Mouse (Mus musculus): Measurements from ENCODE around the gene Npc2. TPM values are rescaled to one million over a fixed set of nuclear protein-coding genes. Genes with fewer than 3 reads are reported as not detected.

Npc2 gene
- polyA plus RNA-seq, 1 experiment: 179 TPM

- no peaks in the 10 kb centered on the region for H3K4me1 ChIP-seq (ENCODE audit: control insufficient read depth, insufficient read depth, low read length)
- H3K27me3 ChIP-seq (replicated peaks; ENCODE audit: control insufficient read depth, insufficient read depth, low read length): no peaks in the 10 kb centered on the region
- no peaks in the 10 kb centered on the region for H3K36me3 ChIP-seq (ENCODE audit: control insufficient read depth, insufficient read depth, low read length)
- no peak for DNase-seq
- H3K4me3 ChIP-seq (ENCODE audit: insufficient read depth, low read depth, low read length): no peak overlapping the region
- H3K27ac ChIP-seq (ENCODE audit: insufficient read depth, low read depth, low read length): no peak overlapping the region
- 73% methylated on average over 13 of the region's 13 CpGs for WGBS
- no peak for TF ChIP-seq CTCF (conservative IDR thresholded peaks at IDR 0.05; ENCODE audit: insufficient read depth, insufficient read length, low read depth, low read length)
- TF ChIP-seq POLR2A (IDR thresholded peaks at IDR 0.05; ENCODE audit: low read depth, low read length): no peak
Measured at GRCm38 (mm10) chr12:84733366-84733765, 39.6 kb downstream of the Npc2 start.

GRCm38 (mm10) chr12:84728421-84728820 lies 44.5 kb downstream of the Npc2 start:
- Histone ChIP-seq H3K27ac (ENCODE audit: insufficient read depth, low read depth, low read length) (no peak overlapping the region), H3K4me3 (ENCODE audit: insufficient read depth, low read depth, low read length) (no peak overlapping the region), H3K36me3 (ENCODE audit: control insufficient read depth, insufficient read depth, low read length) (no peaks in the 10 kb centered on the region), H3K27me3 (replicated peaks; ENCODE audit: control insufficient read depth, insufficient read depth, low read length) (no peaks in the 10 kb centered on the region), H3K4me1 (ENCODE audit: control insufficient read depth, insufficient read depth, low read length) (no peaks in the 10 kb centered on the region)
- no peak for DNase-seq
- WGBS: 88% methylated on average over 10 of the region's 10 CpGs
- no peak for TF ChIP-seq CTCF (conservative IDR thresholded peaks at IDR 0.05; ENCODE audit: insufficient read depth, insufficient read length, low read depth, low read length)
- TF ChIP-seq POLR2A (IDR thresholded peaks at IDR 0.05; ENCODE audit: low read depth, low read length): no peak

GRCm38 (mm10) chr12:84727434-84727833 lies 45.5 kb downstream of the Npc2 start:
- Histone ChIP-seq H3K4me1 (ENCODE audit: control insufficient read depth, insufficient read depth, low read length) (no peaks in the 10 kb centered on the region), H3K4me3 (ENCODE audit: insufficient read depth, low read depth, low read length) (no peak overlapping the region), H3K36me3 (ENCODE audit: control insufficient read depth, insufficient read depth, low read length) (no peaks in the 10 kb centered on the region), H3K27me3 (replicated peaks; ENCODE audit: control insufficient read depth, insufficient read depth, low read length) (no peaks in the 10 kb centered on the region), H3K27ac (ENCODE audit: insufficient read depth, low read depth, low read length) (no peak overlapping the region)
- no peak for TF ChIP-seq CTCF (conservative IDR thresholded peaks at IDR 0.05; ENCODE audit: insufficient read depth, insufficient read length, low read depth, low read length)
- no peak for TF ChIP-seq POLR2A (IDR thresholded peaks at IDR 0.05; ENCODE audit: low read depth, low read length)
- no peak for DNase-seq
- 37% methylated on average over 5 of the region's 5 CpGs for WGBS

- no peak overlapping the region for H3K27ac ChIP-seq (ENCODE audit: insufficient read depth, low read depth, low read length)
- H3K4me3 ChIP-seq (ENCODE audit: insufficient read depth, low read depth, low read length): no peak overlapping the region
- 17% methylated on average over 4 of the region's 4 CpGs for WGBS
- TF ChIP-seq POLR2A (IDR thresholded peaks at IDR 0.05; ENCODE audit: low read depth, low read length) (no peak), CTCF (conservative IDR thresholded peaks at IDR 0.05; ENCODE audit: insufficient read depth, insufficient read length, low read depth, low read length) (no peak)
- H3K36me3 ChIP-seq (ENCODE audit: control insufficient read depth, insufficient read depth, low read length): no peaks in the 10 kb centered on the region
- no peaks in the 10 kb centered on the region for H3K27me3 ChIP-seq (replicated peaks; ENCODE audit: control insufficient read depth, insufficient read depth, low read length)
- H3K4me1 ChIP-seq (ENCODE audit: control insufficient read depth, insufficient read depth, low read length): no peaks in the 10 kb centered on the region
- DNase-seq: no peak
Measured at GRCm38 (mm10) chr12:84726986-84727385, 46.0 kb downstream of the Npc2 start.

GRCm38 (mm10) chr12:84726391-84726790 lies 46.6 kb downstream of the Npc2 start:
- no peak overlapping the region for H3K4me3 ChIP-seq (ENCODE audit: insufficient read depth, low read depth, low read length)
- H3K27me3 ChIP-seq (replicated peaks; ENCODE audit: control insufficient read depth, insufficient read depth, low read length): no peaks in the 10 kb centered on the region
- TF ChIP-seq CTCF (conservative IDR thresholded peaks at IDR 0.05; ENCODE audit: insufficient read depth, insufficient read length, low read depth, low read length) (no peak), POLR2A (IDR thresholded peaks at IDR 0.05; ENCODE audit: low read depth, low read length) (no peak)
- WGBS: 61% methylated on average over 4 of the region's 4 CpGs
- H3K4me1 ChIP-seq (ENCODE audit: control insufficient read depth, insufficient read depth, low read length): no peaks in the 10 kb centered on the region
- no peak overlapping the region for H3K27ac ChIP-seq (ENCODE audit: insufficient read depth, low read depth, low read length)
- no peaks in the 10 kb centered on the region for H3K36me3 ChIP-seq (ENCODE audit: control insufficient read depth, insufficient read depth, low read length)
- DNase-seq: no peak

- TF ChIP-seq POLR2A (IDR thresholded peaks at IDR 0.05; ENCODE audit: low read depth, low read length): no peak
- no peak for TF ChIP-seq CTCF (conservative IDR thresholded peaks at IDR 0.05; ENCODE audit: insufficient read depth, insufficient read length, low read depth, low read length)
- Histone ChIP-seq H3K27me3 (replicated peaks; ENCODE audit: control insufficient read depth, insufficient read depth, low read length) (no peaks in the 10 kb centered on the region), H3K4me1 (ENCODE audit: control insufficient read depth, insufficient read depth, low read length) (no peaks in the 10 kb centered on the region), H3K36me3 (ENCODE audit: control insufficient read depth, insufficient read depth, low read length) (no peaks in the 10 kb centered on the region), H3K4me3 (ENCODE audit: insufficient read depth, low read depth, low read length) (no peak overlapping the region), H3K27ac (ENCODE audit: insufficient read depth, low read depth, low read length) (no peak overlapping the region)
- DNase-seq: no peak
- 89% methylated on average over 9 of the region's 9 CpGs for WGBS
Measured at GRCm38 (mm10) chr12:84718462-84719244, 54.3 kb downstream of the Npc2 start.

- no peak for DNase-seq
- no peaks in the 10 kb centered on the region for H3K27me3 ChIP-seq (replicated peaks; ENCODE audit: control insufficient read depth, insufficient read depth, low read length)
- H3K4me3 ChIP-seq (ENCODE audit: insufficient read depth, low read depth, low read length): no peak overlapping the region
- H3K27ac ChIP-seq (ENCODE audit: insufficient read depth, low read depth, low read length): no peak overlapping the region
- no peaks in the 10 kb centered on the region for H3K4me1 ChIP-seq (ENCODE audit: control insufficient read depth, insufficient read depth, low read length)
- no peak for TF ChIP-seq POLR2A (IDR thresholded peaks at IDR 0.05; ENCODE audit: low read depth, low read length)
- no peak for TF ChIP-seq CTCF (conservative IDR thresholded peaks at IDR 0.05; ENCODE audit: insufficient read depth, insufficient read length, low read depth, low read length)
- no peaks in the 10 kb centered on the region for H3K36me3 ChIP-seq (ENCODE audit: control insufficient read depth, insufficient read depth, low read length)
- 76% methylated on average over 6 of the region's 6 CpGs for WGBS
Measured at GRCm38 (mm10) chr12:84714578-84714977, 58.4 kb downstream of the Npc2 start.
